Mouse (Mus musculus) heart, postnatal 25 days (tissue): ENCODE results near the gene Kpna2. TPM values are rescaled to one million over a fixed set of nuclear protein-coding genes. Genes with fewer than 3 reads are reported as not detected.

Source experiments
- DNase-seq: peaks from one replicate; pipeline ENCODE4 v3.0.0; 2022; ENCODE audit warnings: low spot score
- intact Hi-C: fragments of 180-260 bp; cut with DNase I; formaldehyde crosslinking; loops from one replicate; pipeline ENCODE4 v1.15.1; 2025
- total RNA-seq, 2 experiments: library from RNA; stranded (reverse); gene quantifications; 2 replicates each; pipeline ENCODE4 v1.2.3; 2021

Kpna2 gene
- total RNA-seq = 10 to 100 TPM; 69.0 to 75.5 TPM

DNA sequence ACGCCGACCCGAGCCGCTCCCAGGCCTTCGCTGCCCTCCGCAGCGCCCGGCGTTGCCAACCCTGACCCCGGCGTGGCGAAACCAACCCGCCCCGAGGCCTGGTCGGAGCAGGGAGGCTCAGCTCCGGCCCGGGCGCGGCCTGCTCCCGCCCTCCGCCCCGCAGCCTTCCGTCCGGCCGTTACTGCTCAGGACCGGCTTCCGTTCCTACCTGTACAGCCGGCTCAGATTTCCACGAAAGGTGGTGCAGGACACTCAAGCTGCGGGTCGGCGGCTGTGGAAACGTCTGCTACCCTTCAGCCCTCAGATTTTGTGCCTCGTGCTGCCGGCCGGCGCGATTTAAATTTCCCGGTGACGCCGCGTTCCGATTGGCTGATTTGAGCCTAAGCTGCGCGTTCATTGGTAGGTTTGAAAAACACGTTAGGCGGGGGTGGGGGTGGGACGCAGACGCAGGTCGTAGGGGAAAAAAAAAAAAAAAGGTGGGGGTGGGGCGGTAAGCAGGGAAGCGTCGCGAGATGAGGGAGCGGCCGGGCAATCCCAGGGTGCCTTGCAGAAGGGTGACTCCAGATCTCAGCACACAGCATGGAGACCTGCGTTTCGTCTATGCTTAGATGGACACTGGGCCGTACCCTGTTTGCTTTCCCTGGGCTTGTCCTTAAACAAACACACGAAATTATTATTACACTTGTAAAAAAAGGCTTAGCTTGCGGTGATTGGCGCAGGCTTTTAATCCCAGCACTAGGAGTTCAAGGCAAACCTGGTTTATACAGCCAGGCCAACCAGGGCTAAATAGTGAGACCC is at the start of gene Kpna2:
Gene Kpna2, minus strand, starts transcription at position 391 of the 798 bp plus-strand sequence.
- peak; percentile 82 for DNase-seq
- intact Hi-C loops = no loop called here

DNA sequence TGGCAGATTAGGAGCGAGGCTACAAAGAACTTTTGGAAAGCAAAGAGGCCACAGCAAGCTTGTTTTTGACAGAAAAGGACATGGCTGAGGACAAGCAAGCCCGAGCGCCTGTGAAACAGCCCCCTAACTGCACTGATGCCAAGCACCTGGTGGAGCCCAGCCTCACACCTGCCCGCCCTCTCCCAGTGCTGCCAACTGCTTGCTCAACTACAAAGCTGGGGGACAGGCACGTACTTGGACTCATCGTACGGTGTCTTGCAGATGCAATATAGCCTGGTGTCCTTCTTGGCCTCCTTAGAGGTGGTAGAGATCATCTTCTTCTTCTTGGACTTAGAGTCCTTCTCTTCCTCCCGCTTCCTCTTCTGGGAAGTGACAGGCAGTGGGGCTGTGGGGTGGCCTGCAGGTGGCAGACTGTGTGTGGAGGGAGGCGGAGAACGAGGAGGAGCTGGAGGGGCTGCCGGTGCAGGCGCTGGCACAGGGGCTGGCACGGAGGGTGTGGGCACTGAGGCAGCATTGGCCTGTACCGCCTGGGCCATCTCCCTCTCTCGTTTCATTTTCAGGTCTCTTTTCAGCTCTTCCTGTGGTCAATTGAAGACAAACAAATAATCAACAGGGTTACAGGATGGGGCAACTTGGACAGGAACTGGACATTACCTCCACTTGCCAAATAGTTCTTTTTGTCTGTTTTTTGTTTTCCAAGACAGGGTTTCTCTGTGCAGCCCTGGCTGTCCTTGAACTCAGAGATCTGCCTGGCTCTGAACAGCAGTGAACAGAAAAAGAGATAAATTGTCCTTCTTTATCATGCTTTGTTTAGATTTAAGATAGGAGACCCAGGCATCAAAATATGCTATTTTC is 47.7 kb upstream of the Kpna2 start:
- no peak for DNase-seq
- intact Hi-C loops = no loop called here

DNA sequence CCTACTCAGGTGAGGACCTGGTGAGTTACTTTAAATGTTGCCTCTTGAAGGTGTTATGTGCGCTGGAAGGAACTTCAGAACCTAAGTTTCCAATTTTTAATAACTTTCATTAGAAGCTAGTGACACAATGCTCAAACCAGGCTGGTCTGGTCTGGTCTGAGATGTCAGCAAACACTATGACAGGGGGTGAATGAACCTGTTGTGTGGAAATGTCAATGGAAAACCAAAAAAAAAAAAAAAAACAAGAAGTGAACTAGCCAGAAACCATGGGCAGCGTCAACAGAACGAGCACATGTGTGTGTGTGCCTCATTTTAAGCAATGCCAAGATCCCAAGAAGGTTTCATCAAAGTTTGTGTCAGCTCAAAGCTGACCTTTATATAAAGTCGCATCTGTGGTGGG is 46.2 kb upstream of the Kpna2 start:
- DNase-seq = no peak
- intact Hi-C loops = no loop called here

- DNase-seq = peak; percentile 14
- intact Hi-C loops = loop anchor here (5.0 kb wide), 1 partner anchor 192 kb away; no protein-coding TSS in a partner anchor
Measured at GRCm38 (mm10) chr11:107044321-107044720, 45.0 kb upstream of the Kpna2 start.

DNA sequence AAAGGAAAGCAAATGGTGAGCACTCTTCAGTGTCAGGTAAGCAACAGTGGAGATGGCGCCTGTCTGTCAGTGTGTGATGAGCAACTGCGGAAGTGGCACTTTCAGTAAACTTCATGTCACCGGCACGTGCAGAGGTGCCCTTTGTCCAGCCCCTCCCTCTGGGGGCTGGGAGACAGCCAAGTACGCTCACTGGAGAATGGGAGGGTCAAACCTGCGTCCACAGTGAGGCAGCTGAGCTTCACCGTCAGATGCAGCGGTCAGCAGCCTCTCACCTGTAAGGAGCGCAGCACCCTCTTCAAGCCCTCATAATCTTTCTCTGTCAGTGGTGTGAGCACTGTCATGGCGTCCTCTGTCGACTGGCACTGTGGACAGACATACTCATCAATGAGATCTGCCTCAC is 44.0 kb upstream of the Kpna2 start:
- intact Hi-C loops = loop anchor here (5.0 kb wide), 1 partner anchor 191 kb away; no protein-coding TSS in a partner anchor
- DNase-seq = no peak

DNA sequence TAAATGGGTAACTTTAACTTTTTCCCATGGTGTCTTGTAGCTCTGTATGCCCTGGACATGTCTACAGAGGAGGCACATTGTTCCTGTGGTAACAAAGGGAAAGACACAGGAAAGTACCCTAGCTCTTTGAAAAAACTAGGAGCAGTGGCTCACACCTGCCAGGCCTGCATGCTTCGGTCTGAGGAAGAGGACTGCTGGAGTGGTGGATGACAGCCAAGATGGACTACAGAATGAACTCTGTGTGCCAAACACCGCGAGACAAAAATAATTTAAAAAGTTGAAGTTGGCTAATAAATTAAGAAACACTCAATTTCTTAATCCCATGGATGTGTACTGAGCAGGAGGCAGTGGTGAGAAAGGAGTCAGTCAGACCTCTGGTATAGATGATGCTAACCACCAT is 42.1 kb upstream of the Kpna2 start:
- DNase-seq = no peak
- intact Hi-C loops = loop anchor here (5.0 kb wide), 1 partner anchor 189 kb away; no protein-coding TSS in a partner anchor

DNA sequence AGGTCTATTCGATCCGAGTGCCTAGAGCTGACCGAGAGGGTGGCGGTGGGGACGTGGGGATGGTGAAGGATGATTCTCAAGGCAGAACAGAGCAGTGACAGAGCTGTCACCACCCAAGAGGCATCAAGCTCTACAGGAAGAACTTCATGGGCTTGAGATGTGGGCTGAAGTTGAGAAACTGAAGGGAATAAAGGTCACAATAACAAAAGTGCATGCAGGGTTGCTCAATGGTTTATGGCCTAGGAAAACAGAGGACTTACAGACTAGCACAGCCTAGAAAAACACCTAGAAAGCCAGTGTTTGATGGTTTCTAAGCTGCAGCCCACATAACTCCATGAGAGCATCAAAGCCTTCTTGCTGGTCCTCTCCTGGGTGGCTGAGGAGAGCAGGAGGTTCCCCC is 40.1 kb upstream of the Kpna2 start:
- intact Hi-C loops = no loop called here
- DNase-seq = no peak

DNA sequence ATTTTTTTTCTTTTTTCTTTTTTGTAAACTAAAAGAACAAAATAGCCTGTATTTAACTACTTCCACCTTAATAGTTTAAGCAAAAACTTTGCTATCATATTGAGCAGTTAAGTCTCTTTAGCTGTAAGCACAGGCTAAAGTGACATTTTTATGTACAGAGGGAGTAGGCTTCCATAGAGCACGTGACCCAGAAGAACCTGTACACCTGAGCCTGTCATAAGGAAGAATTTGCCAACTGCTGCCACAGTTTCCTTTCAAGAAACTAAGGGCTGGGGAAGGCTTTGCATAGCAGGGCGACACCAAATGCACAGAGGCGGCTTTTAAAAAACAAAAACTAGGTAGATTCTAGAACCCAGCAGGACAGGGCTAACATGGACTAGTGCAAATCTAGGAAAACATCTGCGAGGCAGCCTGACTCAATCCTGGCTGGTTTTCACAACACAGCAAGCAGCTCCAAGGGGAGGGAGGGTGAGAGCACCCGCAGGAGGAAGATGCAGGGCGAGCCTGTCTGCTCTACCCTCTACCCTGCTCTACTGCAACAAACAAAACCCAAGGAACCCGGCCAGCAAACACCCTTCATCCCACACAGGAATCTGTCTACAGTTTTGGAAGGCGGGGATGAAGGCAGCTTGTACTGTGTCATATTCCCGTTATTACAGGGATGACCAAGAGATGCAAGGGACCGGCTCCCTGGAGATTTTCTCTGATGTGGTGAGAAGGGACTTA is 34.9 kb upstream of the Kpna2 start:
- no peak for DNase-seq
- intact Hi-C loops = no loop called here

DNA sequence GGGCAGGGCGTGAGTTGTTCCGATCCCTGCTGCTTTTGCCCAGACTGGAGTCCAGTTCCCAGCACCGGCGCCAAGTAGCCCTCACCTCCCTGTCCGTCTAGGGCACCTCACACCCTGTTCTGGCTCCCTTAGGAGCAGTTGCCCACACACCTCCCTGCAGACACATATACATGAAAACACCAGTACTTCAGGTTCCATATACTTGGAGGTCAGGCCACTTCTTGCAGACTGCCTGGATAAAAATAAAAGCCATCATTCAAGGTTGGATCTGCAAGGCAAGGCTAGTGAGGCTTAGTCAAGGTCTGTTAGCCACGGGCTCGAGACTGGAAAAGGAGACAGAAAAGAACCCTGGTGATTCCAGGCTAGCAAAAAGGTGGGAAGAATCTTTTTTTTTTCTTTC is 32.3 kb upstream of the Kpna2 start:
- DNase-seq = no peak
- intact Hi-C loops = no loop called here

- DNase-seq = no peak
- intact Hi-C loops = no loop called here
Measured at GRCm38 (mm10) chr11:107029536-107029935, 30.2 kb upstream of the Kpna2 start.

- DNase-seq = no peak
Measured at GRCm38 (mm10) chr11:107028754-107029153, 29.4 kb upstream of the Kpna2 start.

DNA sequence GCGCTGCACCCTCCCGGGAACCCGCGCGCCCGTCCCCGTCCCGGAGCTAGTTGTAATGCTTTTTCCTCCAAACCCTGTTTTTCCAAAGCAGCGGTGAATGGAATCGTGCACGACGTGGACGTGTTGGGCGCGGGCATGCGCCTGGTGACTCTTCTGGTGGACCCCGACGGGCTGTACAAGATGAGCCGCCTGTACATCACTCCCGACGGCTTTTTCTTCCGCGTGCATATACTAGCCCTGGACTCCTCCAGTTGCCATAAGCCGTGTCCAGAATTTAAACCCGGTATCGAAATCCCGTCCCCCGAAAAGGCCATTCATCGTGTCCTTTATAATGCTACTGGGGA is 28.9 kb upstream of the Kpna2 start:
- DNase-seq = no peak
- intact Hi-C loops = no loop called here

More at GRCm38 (mm10) chr11:107028754-107029153, 29.4 kb upstream of the Kpna2 start:
- intact Hi-C loops = no loop called here

GRCm38 (mm10) chr11:107027431-107028274 is 28.3 kb upstream of the Kpna2 start:
- intact Hi-C loops = no loop called here
- DNase-seq = peak; percentile 86

GRCm38 (mm10) chr11:107026554-107027430 is 27.5 kb upstream of the Kpna2 start:
- intact Hi-C loops = no loop called here
- no peak for DNase-seq

- intact Hi-C loops = no loop called here
- DNase-seq = no peak
Measured at GRCm38 (mm10) chr11:107025411-107026321, 26.3 kb upstream of the Kpna2 start, which contains the start of gene 1810010H24Rik. 1810010H24Rik (plus strand) TSS chr11:107025681.

DNA sequence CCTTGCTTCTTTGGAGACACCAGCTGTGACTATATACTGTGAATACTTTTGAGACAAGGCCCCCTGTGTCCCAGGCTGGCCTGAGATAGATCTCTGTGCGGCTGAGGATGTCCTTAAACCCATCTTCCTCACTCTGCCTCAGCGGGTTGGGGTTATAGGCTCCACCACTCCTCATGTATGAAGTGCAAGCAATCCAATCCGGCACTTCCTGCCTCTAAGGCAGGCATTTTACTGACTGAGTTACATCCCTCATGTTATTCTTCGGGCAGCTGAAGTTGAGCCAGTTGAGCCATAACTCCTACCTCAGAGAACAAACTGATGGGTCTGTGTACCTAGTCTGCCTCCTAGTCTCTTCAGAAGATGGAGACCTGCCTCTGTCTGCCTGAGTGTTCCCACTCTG is 25.1 kb upstream of the Kpna2 start:
- intact Hi-C loops = no loop called here
- DNase-seq = no peak

GRCm38 (mm10) chr11:107022050-107022683 is 22.8 kb upstream of the Kpna2 start:
- DNase-seq = no peak
- intact Hi-C loops = no loop called here
